18 mouse cellular contexts compared by ENCODE assay signal in genomic region chr12:94488721-94489120, GRCm38 (mm10).
"Had no signal": no experiment of that assay in that cellular context is flagged by ENCODE, and none has a peak within 500 bp of the region (broad histone marks: within the 10 kb centered on the region; RNA-seq: fewer than 3 reads in every experiment).

No protein-coding gene starts in this region.

- H3K4me2 ChIP-seq: forebrain, embryonic 15.5 days; hindbrain, embryonic 13.5 days; hindbrain, embryonic 15.5 days; limb, embryonic 13.5 days; limb, embryonic 15.5 days; liver, embryonic 12.5 days had no signal

- H3K9me3 ChIP-seq: forebrain, embryonic 15.5 days; heart, embryonic 10.5 days; hindbrain, embryonic 13.5 days; limb, embryonic 13.5 days; limb, embryonic 15.5 days; liver, embryonic 12.5 days had no signal

- H3K36me3 ChIP-seq: forebrain, embryonic 15.5 days; heart, embryonic 10.5 days; hindbrain, embryonic 13.5 days; hindbrain, embryonic 15.5 days; limb, embryonic 13.5 days; limb, embryonic 15.5 days; liver, embryonic 12.5 days had no signal

- H3K27ac ChIP-seq: forebrain, embryonic 15.5 days; heart, embryonic 10.5 days; hindbrain, embryonic 13.5 days; hindbrain, embryonic 15.5 days; hindbrain, postnatal 0 days; limb, embryonic 13.5 days; limb, embryonic 15.5 days; liver, embryonic 12.5 days; liver, embryonic 14.5 days had no signal

- ATAC-seq: forebrain, embryonic 15.5 days; forebrain, postnatal 0 days; hindbrain, postnatal 0 days; intestine, embryonic 16.5 days; liver, embryonic 12.5 days had no signal

- H3K4me3 ChIP-seq: forebrain, embryonic 15.5 days; heart, embryonic 10.5 days; hindbrain, embryonic 13.5 days; hindbrain, embryonic 15.5 days; limb, embryonic 13.5 days; limb, embryonic 15.5 days; liver, embryonic 12.5 days had no signal

- DNase-seq: forebrain, postnatal 0 days; gastrocnemius, postnatal 14 days; gastrocnemius, postnatal 36 days; kidney, adult 18-20 months; layer of hippocampus, adult 9-11 months; layer of hippocampus, postnatal 36 days; left cerebral cortex, postnatal 4 days; lung, adult 18-20 months had no signal

- H3K27me3 ChIP-seq: forebrain, embryonic 15.5 days; hindbrain, embryonic 13.5 days; hindbrain, embryonic 15.5 days; limb, embryonic 13.5 days; limb, embryonic 15.5 days; liver, embryonic 12.5 days had no signal

- H3K9ac ChIP-seq: forebrain, embryonic 15.5 days; forebrain, postnatal 0 days; hindbrain, embryonic 13.5 days; hindbrain, embryonic 15.5 days; limb, embryonic 13.5 days; limb, embryonic 15.5 days; liver, embryonic 12.5 days; liver, embryonic 14.5 days had no signal

- H3K4me1 ChIP-seq: forebrain, embryonic 15.5 days; heart, embryonic 10.5 days; hindbrain, embryonic 13.5 days; hindbrain, embryonic 15.5 days; limb, embryonic 13.5 days; limb, embryonic 15.5 days; liver, embryonic 12.5 days had no signal
